In the genomic region with DNA sequence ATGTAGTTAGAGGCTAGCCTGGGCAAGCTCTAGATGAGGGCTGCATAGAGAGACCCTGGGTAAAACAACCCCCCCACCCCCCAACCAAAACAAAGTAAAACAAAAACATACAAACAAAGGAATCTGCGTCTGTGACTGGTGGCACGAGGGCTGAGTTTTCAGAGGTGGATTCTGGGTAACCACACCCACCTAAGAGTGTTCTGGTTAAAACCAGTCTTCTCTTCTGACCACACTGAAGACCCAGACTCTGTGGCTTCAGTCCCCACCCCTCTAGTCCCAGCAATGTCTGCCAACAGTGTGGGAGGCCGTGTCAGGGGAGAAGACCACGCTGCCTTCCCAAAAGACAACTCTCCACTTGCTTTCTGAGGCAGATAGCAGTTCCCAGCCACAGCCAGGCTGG, we compare ENCODE assay signal across 15 mouse cellular contexts.
"Had no signal": no experiment of that assay in that cellular context is flagged by ENCODE, and none has a peak within 500 bp of the region (broad histone marks: within the 10 kb centered on the region; RNA-seq: fewer than 3 reads in every experiment).

No protein-coding gene starts in this region.

- H3K27ac ChIP-seq: lung, embryonic 15.5 days; macrophage; midbrain, embryonic 13.5 days; midbrain, embryonic 15.5 days; neural tube, embryonic 12.5 days had no signal

- H3K4me3 ChIP-seq: lung, embryonic 15.5 days; megakaryocyte, embryonic 14.5 days; midbrain, embryonic 13.5 days; midbrain, embryonic 15.5 days; neural tube, embryonic 12.5 days had no signal

- DNase-seq: lung, adult 2 months; lung, postnatal 14 days; lung, postnatal 36 days; right cerebral cortex, postnatal 25 days; right cerebral cortex, postnatal 4 days; spleen, adult 18-20 months; thymus, adult 18-20 months; thymus, postnatal 14 days; thymus, postnatal 36 days had no signal

- H3K4me1 ChIP-seq: neural tube, embryonic 12.5 days had no signal
